Mouse (Mus musculus) cerebellum, adult 2 months (tissue): Measurements from ENCODE around the gene Ppib.

ENCODE experiments used
- CTCF ChIP-seq: fragments of 200-500 bp; IDR thresholded peaks from 2 replicates; pipeline ENCODE4 v1.5.1; 2011; ENCODE audit warnings: low read depth, mild to moderate bottlenecking, control low read depth, low read length, moderate library complexity, borderline replicate concordance; ENCODE audit not compliant: insufficient read depth
- POLR2A ChIP-seq: fragments of 200-500 bp; IDR thresholded peaks from 2 replicates; pipeline ENCODE4 v1.6.1; 2011; ENCODE audit warnings: low read length, control low read depth, borderline replicate concordance; ENCODE audit not compliant: insufficient read depth

- no peak for TF ChIP-seq CTCF
- TF ChIP-seq POLR2A, result no peak
Observed at GRCm38 (mm10) chr9:66081999-66082398, 22.0 kb downstream of the Ppib start.
